In genomic region chr17:23843141-23843811, GRCm38 (mm10) we compare ENCODE assay signal across 10 mouse cellular contexts. TPM values are rescaled to one million over a fixed set of nuclear protein-coding genes. Genes with fewer than 3 reads are reported as not detected.
DNase-seq lines count a peak whose midpoint lies in the region; ATAC-seq and TF ChIP-seq lines count a peak whose summit lies in the region.
"Had no signal": no experiment of that assay in that cellular context is flagged by ENCODE, and none has a peak within 500 bp of the region (broad histone marks: within the 10 kb centered on the region; RNA-seq: fewer than 3 reads in every experiment).

No protein-coding gene starts in this region.

- no peak; the same call in 1 of the 2 replicates for TF ChIP-seq RAD21 in MEL (IDR thresholded peaks at IDR 0.05; ENCODE audit: low read depth, low read length)

- ATAC-seq in hindbrain, embryonic 15.5 days (ENCODE audit: low FRiP score, low read depth), result no peak
- peak; percentile 40 for ATAC-seq in midbrain, embryonic 11.5 days (ENCODE audit: low FRiP score)

- H3K4me1 ChIP-seq in MEL (ENCODE audit: control insufficient read depth in 1 of 2, insufficient read depth in 2 of 2, low read length in 2 of 2), result peaks cover 0 to 4% of the 10 kb centered on the region in 2 experiments; a peak in 1 of 4 replicates
- H3K4me1 ChIP-seq in hindbrain, embryonic 15.5 days (replicated peaks), result no peaks in the 10 kb centered on the region
- H3K4me1 ChIP-seq in midbrain, embryonic 11.5 days (ENCODE audit: control insufficient read depth, insufficient read depth, low read length), result no peaks in the 10 kb centered on the region
- H3K4me1 ChIP-seq in cerebellum, adult 2 months (ENCODE audit: control insufficient read depth, insufficient read depth, low read length), result no peaks in the 10 kb centered on the region

- H3K36me3 ChIP-seq in MEL (ENCODE audit: control insufficient read depth in 1 of 2, insufficient read depth in 2 of 2, low read length in 2 of 2), result no peaks in the 10 kb centered on the region
- H3K36me3 ChIP-seq in hindbrain, embryonic 15.5 days, result no peaks in the 10 kb centered on the region
- H3K36me3 ChIP-seq in midbrain, embryonic 11.5 days (ENCODE audit: control insufficient read depth, insufficient read depth, low read length), result no peaks in the 10 kb centered on the region
- H3K36me3 ChIP-seq: G1E had no signal

- TF ChIP-seq POLR2A in MEL (IDR thresholded peaks at IDR 0.05; ENCODE audit: control insufficient read depth in 1 of 2, insufficient read depth in 1 of 2, low read depth in 1 of 2, low read length in 2 of 2, poor library complexity in 1 of 2), result no peak
- no peak for TF ChIP-seq POLR2A in cerebellum, adult 2 months (IDR thresholded peaks at IDR 0.05; ENCODE audit: borderline replicate concordance, insufficient read depth, low read length)

- H3K27me3 ChIP-seq in MEL (ENCODE audit: control insufficient read depth in 1 of 2, insufficient read depth in 2 of 2, low read length in 2 of 2), result no peaks in the 10 kb centered on the region
- H3K27me3 ChIP-seq in hindbrain, embryonic 15.5 days, result no peaks in the 10 kb centered on the region
- no peaks in the 10 kb centered on the region for H3K27me3 ChIP-seq in midbrain, embryonic 11.5 days (ENCODE audit: control insufficient read depth, insufficient read depth, low read length)
- H3K27me3 ChIP-seq in cerebellum, adult 2 months (ENCODE audit: control insufficient read depth, insufficient read depth, low read length), result no peaks in the 10 kb centered on the region

- H3K79me2 ChIP-seq in MEL (ENCODE audit: control insufficient read depth, insufficient read depth, low read length, poor library complexity), result no peaks in the 10 kb centered on the region; the same call in 1 of the 2 replicates

- peak; percentile 85 for DNase-seq in heart, adult 11 months
- DNase-seq in heart, adult 8-10 months (ENCODE audit: low spot score), result no peak
- DNase-seq in MEL (ENCODE audit: low read depth, low spot score), result peak; percentile 75
- no peak for DNase-seq in midbrain, embryonic 11.5 days (ENCODE audit: low spot score, missing footprints)
- DNase-seq in cerebellum, adult 2 months, result no peak
- DNase-seq in spleen, postnatal 36 days (ENCODE audit: low spot score in 2 of 2), result no peak
- DNase-seq in layer of hippocampus, adult 11-12 months (ENCODE audit: low spot score), result no peak

- peak; percentile 61 to 67 (median 65) for TF ChIP-seq CTCF in MEL (IDR thresholded peaks at IDR 0.05 in 2 of 3, conservative IDR thresholded peaks at IDR 0.05 in 1 of 3; ENCODE audit: control insufficient read depth in 1 of 3, insufficient read depth in 1 of 3, low read depth in 2 of 3, low read length in 3 of 3, poor library complexity in 1 of 3, severe bottlenecking in 1 of 3)
- no peak for TF ChIP-seq CTCF in cerebellum, adult 2 months (IDR thresholded peaks at IDR 0.05; ENCODE audit: borderline replicate concordance, insufficient read depth, low read depth, low read length)

- TF ChIP-seq EP300 in MEL (IDR thresholded peaks at IDR 0.05; ENCODE audit: low read depth in 1 of 2, low read length in 2 of 2), result no peak

- H3K9ac ChIP-seq in MEL (ENCODE audit: control insufficient read depth, low read depth, low read length, poor library complexity, severe bottlenecking), result peak overlapping the region; percentile 86
- no peak overlapping the region for H3K9ac ChIP-seq in hindbrain, embryonic 15.5 days
- no peak overlapping the region for H3K9ac ChIP-seq in midbrain, embryonic 11.5 days (ENCODE audit: low read length)

- H3K27ac ChIP-seq in MEL (ENCODE audit: control insufficient read depth, low read depth, low read length), result peak overlapping the region; percentile 3
- no peak overlapping the region for H3K27ac ChIP-seq in hindbrain, embryonic 15.5 days (replicated peaks)
- H3K27ac ChIP-seq in midbrain, embryonic 11.5 days (ENCODE audit: low read depth, low read length), result no peak overlapping the region
- H3K27ac ChIP-seq in cerebellum, adult 2 months (ENCODE audit: insufficient read depth, low read length), result no peak overlapping the region

- no peaks in the 10 kb centered on the region for H3K9me3 ChIP-seq in MEL (replicated peaks; ENCODE audit: insufficient read depth, low read length)
- H3K9me3 ChIP-seq in hindbrain, embryonic 15.5 days, result no peaks in the 10 kb centered on the region
- H3K9me3 ChIP-seq in midbrain, embryonic 11.5 days (ENCODE audit: control insufficient read depth, low read length), result no peaks in the 10 kb centered on the region
- H3K9me3 ChIP-seq: G1E had no signal

- peak overlapping the region; percentile 83 to 86 for H3K4me3 ChIP-seq in MEL (ENCODE audit: control insufficient read depth in 1 of 2, insufficient read depth in 1 of 2, low read depth in 2 of 2, low read length in 2 of 2)
- H3K4me3 ChIP-seq in hindbrain, embryonic 15.5 days, result 0 out of 2 replicates have a peak overlapping the region, but pooled peaks have one; percentile 8
- H3K4me3 ChIP-seq in midbrain, embryonic 11.5 days (ENCODE audit: low read depth, low read length), result no peak overlapping the region
- H3K4me3 ChIP-seq in cerebellum, adult 2 months (replicated peaks; ENCODE audit: insufficient read depth, low read depth, low read length), result no peak overlapping the region

- 38% methylated on average over 23 of the region's 23 CpGs for WGBS in hindbrain, embryonic 15.5 days
- WGBS in midbrain, embryonic 11.5 days, result 34% methylated on average over 23 of the region's 23 CpGs
- 45% methylated on average over 23 of the region's 23 CpGs for WGBS in cerebellum, adult 2 months

- peak overlapping the region; percentile 38 for H3K4me2 ChIP-seq in hindbrain, embryonic 15.5 days
- H3K4me2 ChIP-seq in midbrain, embryonic 11.5 days, result peak overlapping the region; percentile 20; the same call in 1 of the 2 replicates

TF ChIP-seq in MEL, 35 proteins besides CTCF, POLR2A, EP300 and RAD21:
- peak; percentile 15; the same call in 1 of the 2 replicates for TF ChIP-seq TBP (IDR thresholded peaks at IDR 0.05; ENCODE audit: low read depth, low read length)
- TF ChIP-seq MAX (IDR thresholded peaks at IDR 0.05; ENCODE audit: low read length), result peak; percentile 89; the same call in 1 of the 2 replicates
- peak; percentile 31; the same call in 1 of the 2 replicates for TF ChIP-seq SIN3A (IDR thresholded peaks at IDR 0.05; ENCODE audit: low read length)
- peak; percentile 30; the same call in 1 of the 2 replicates for TF ChIP-seq SMC3 (IDR thresholded peaks at IDR 0.05; ENCODE audit: low read depth, low read length)
- TF ChIP-seq NELFE (IDR thresholded peaks at IDR 0.05; ENCODE audit: low read depth, low read length), result peak; percentile 2; the same call in 1 of the 2 replicates
- TF ChIP-seq ELF1 (IDR thresholded peaks at IDR 0.05; ENCODE audit: low read depth, low read length), result no peak
- TF ChIP-seq MAFK (IDR thresholded peaks at IDR 0.05; ENCODE audit: borderline replicate concordance, low read depth, low read length), result no peak

RNA-seq across cellular contexts. Expression of gene Prss32, which starts 0.4 kb away (rescaled TPM):
- total RNA-seq in heart, adult 8-10 months (2022), result not detected
- not detected in 2 replicates for total RNA-seq in MEL (2012; rRNA removed)
- under 1 TPM in 1 of 2 experiments, not detected in 1; 0.71 TPM for polyA plus RNA-seq in MEL (2012; ENCODE audit: insufficient read depth in 1 of 2, insufficient read length in 2 of 2, low read depth in 1 of 2, low replicate concordance in 2 of 2, missing spikeins in 1 of 2)
- not detected in 2 replicates for polyA plus RNA-seq in hindbrain, embryonic 15.5 days (2015; fragmentation: Nextera tagmentation; extraction: Ambion mirVana)
- not detected in 2 replicates for polyA plus RNA-seq in midbrain, embryonic 11.5 days (2014; fragmentation: Nextera tagmentation; extraction: Ambion mirVana)
- polyA plus RNA-seq in cerebellum, adult 2 months (2012; rRNA removed), result not detected in 2 replicates
- total RNA-seq: hematopoietic stem cell, adult 5-6 weeks had no signal
- polyA plus RNA-seq: G1E had no signal

RNA-seq across cellular contexts. Expression of gene Prss41, which starts 0.7 kb away (rescaled TPM):
- under 1 TPM in 2 of 4 experiments, not detected in 2; 0.14 to 0.16 TPM for total RNA-seq in heart, adult 8-10 months (2022)
- total RNA-seq in MEL (2012; rRNA removed), result 2.6 and 3.4 TPM in 2 replicates
- 10 to 100 TPM in 1 of 2 experiments, not detected in 1; 12.8 TPM for polyA plus RNA-seq in MEL (2012; ENCODE audit: insufficient read depth in 1 of 2, insufficient read length in 2 of 2, low read depth in 1 of 2, low replicate concordance in 2 of 2, missing spikeins in 1 of 2)
- 1.3 and 1.8 TPM in 2 replicates for polyA plus RNA-seq in hindbrain, embryonic 15.5 days (2015; fragmentation: Nextera tagmentation; extraction: Ambion mirVana)
- 0.41 and 0.81 TPM in 2 replicates for polyA plus RNA-seq in midbrain, embryonic 11.5 days (2014; fragmentation: Nextera tagmentation; extraction: Ambion mirVana)
- polyA plus RNA-seq in cerebellum, adult 2 months (2012; rRNA removed), result 1.6 and 2.3 TPM in 2 replicates
- total RNA-seq: G1E; hematopoietic stem cell, adult 5-6 weeks had no signal
- polyA plus RNA-seq: G1E had no signal

RNA-seq across cellular contexts. Expression of gene Prss33, which starts 7.4 kb away (rescaled TPM):
- total RNA-seq in heart, adult 8-10 months (2022), result not detected
- 0.08 and 0.42 TPM in 2 replicates for total RNA-seq in MEL (2012; rRNA removed)
- 1 to 10 TPM in 1 of 2 experiments, not detected in 1; 1.0 TPM for polyA plus RNA-seq in MEL (2012; ENCODE audit: insufficient read depth in 1 of 2, insufficient read length in 2 of 2, low read depth in 1 of 2, low replicate concordance in 2 of 2, missing spikeins in 1 of 2)
- 0.17 and 0.35 TPM in 2 replicates for polyA plus RNA-seq in hindbrain, embryonic 15.5 days (2015; fragmentation: Nextera tagmentation; extraction: Ambion mirVana)
- 0.27 TPM in 1 of 2 replicates, not detected in the other for polyA plus RNA-seq in midbrain, embryonic 11.5 days (2014; fragmentation: Nextera tagmentation; extraction: Ambion mirVana)
- 0.25 TPM in 1 of 2 replicates, not detected in the other for polyA plus RNA-seq in cerebellum, adult 2 months (2012; rRNA removed)
- polyA plus RNA-seq: G1E had no signal

RNA-seq across cellular contexts. Expression of gene Elob, which starts 14.3 kb away (rescaled TPM):
- total RNA-seq in heart, adult 8-10 months (2022), result 100 to 1,000 TPM; 321 to 411 (median 362) TPM
- total RNA-seq in MEL (2012; rRNA removed), result 453 and 486 TPM in 2 replicates
- polyA plus RNA-seq in MEL (2012; ENCODE audit: insufficient read depth in 1 of 2, insufficient read length in 2 of 2, low read depth in 1 of 2, low replicate concordance in 2 of 2, missing spikeins in 1 of 2), result 100 to 1,000 TPM in 1 of 2 experiments, not detected in 1; 609 TPM
- 1,257 and 1,293 TPM in 2 replicates for polyA plus RNA-seq in hindbrain, embryonic 15.5 days (2015; fragmentation: Nextera tagmentation; extraction: Ambion mirVana)
- polyA plus RNA-seq in midbrain, embryonic 11.5 days (2014; fragmentation: Nextera tagmentation; extraction: Ambion mirVana), result 1,062 and 1,170 TPM in 2 replicates
- 621 and 628 TPM in 2 replicates for polyA plus RNA-seq in cerebellum, adult 2 months (2012; rRNA removed)

RNA-seq across cellular contexts. Expression of gene Prss21, which starts 24.6 kb away (rescaled TPM):
- total RNA-seq in heart, adult 8-10 months (2022), result not detected
- total RNA-seq in MEL (2012; rRNA removed), result not detected in 2 replicates
- polyA plus RNA-seq in MEL (2012; ENCODE audit: insufficient read depth in 1 of 2, insufficient read length in 2 of 2, low read depth in 1 of 2, low replicate concordance in 2 of 2, missing spikeins in 1 of 2), result not detected
- not detected in 2 replicates for polyA plus RNA-seq in hindbrain, embryonic 15.5 days (2015; fragmentation: Nextera tagmentation; extraction: Ambion mirVana)
- polyA plus RNA-seq in midbrain, embryonic 11.5 days (2014; fragmentation: Nextera tagmentation; extraction: Ambion mirVana), result not detected in 2 replicates
- not detected in 2 replicates for polyA plus RNA-seq in cerebellum, adult 2 months (2012; rRNA removed)
- total RNA-seq: G1E; hematopoietic stem cell, adult 5-6 weeks had no signal
- polyA plus RNA-seq: G1E had no signal

Comparison
In these comparisons a context has a peak if more than half of its experiments do, and no peak if none do; other contexts are left out.
1. DNase-seq: peak in heart, adult 11 months (single experiment) and MEL (single experiment); none in heart, adult 8-10 months (single experiment), midbrain, embryonic 11.5 days (single experiment), cerebellum, adult 2 months (0 of 2), spleen, postnatal 36 days (0 of 2) and layer of hippocampus, adult 11-12 months (single experiment).
2. H3K4me3 ChIP-seq: peak in MEL (2 of 2) and hindbrain, embryonic 15.5 days (single experiment); none in midbrain, embryonic 11.5 days (single experiment) and cerebellum, adult 2 months (single experiment).